In genomic region chr4:116491119-116491536, GRCm38 (mm10) we compare ENCODE assay signal across 7 mouse cellular contexts. TPM values are rescaled to one million over a fixed set of nuclear protein-coding genes. Genes with fewer than 3 reads are reported as not detected.
DNase-seq lines count a peak whose midpoint lies in the region; ATAC-seq and TF ChIP-seq lines count a peak whose summit lies in the region.

No protein-coding gene starts in this region.

- H3K36me3 ChIP-seq in neural tube, embryonic 15.5 days: no peaks in the 10 kb centered on the region
- H3K36me3 ChIP-seq in kidney, adult 2 months (ENCODE audit: control insufficient read depth, insufficient read depth, low read length): no peaks in the 10 kb centered on the region

- 68% methylated on average over 2 of the region's 2 CpGs for WGBS in neural tube, embryonic 15.5 days
- 51% methylated on average over 2 of the region's 2 CpGs for WGBS in kidney, adult 2 months

- H3K27me3 ChIP-seq in neural tube, embryonic 15.5 days (replicated peaks): no peaks in the 10 kb centered on the region
- H3K27me3 ChIP-seq in kidney, adult 2 months (replicated peaks; ENCODE audit: control insufficient read depth, insufficient read depth, low read length): no peaks in the 10 kb centered on the region

- no peak for TF ChIP-seq POLR2A in kidney, adult 2 months (IDR thresholded peaks at IDR 0.05; ENCODE audit: low read depth, low read length)

- H3K9ac ChIP-seq in neural tube, embryonic 15.5 days (replicated peaks): no peak overlapping the region

- no peak overlapping the region for H3K4me2 ChIP-seq in neural tube, embryonic 15.5 days

- ATAC-seq in neural tube, embryonic 15.5 days (ENCODE audit: low FRiP score): no peak
- ATAC-seq in megakaryocyte progenitor cell, adult 5-6 weeks (replicated peaks; ENCODE audit: poor library complexity): peak; percentile 85

- no peaks in the 10 kb centered on the region for H3K9me3 ChIP-seq in neural tube, embryonic 15.5 days (replicated peaks)

- TF ChIP-seq CTCF in kidney, adult 2 months (conservative IDR thresholded peaks at IDR 0.05; ENCODE audit: insufficient read depth, insufficient read length, low read depth, low read length): no peak
- TF ChIP-seq CTCF in gastrocnemius, adult 2 months (IDR thresholded peaks at IDR 0.05): no peak

- no peak for DNase-seq in neural tube, embryonic 10.5 days (ENCODE audit: extremely low spot score, low spot score)
- peak; percentile 42 to 58 for DNase-seq in heart, adult 18-20 months
- peak; percentile 62 for DNase-seq in kidney, adult 2 months
- no peak for DNase-seq in gastrocnemius, adult 2 months
- DNase-seq in retina, embryonic 14.5 days (ENCODE audit: low spot score): no peak

- H3K4me1 ChIP-seq in neural tube, embryonic 15.5 days: no peaks in the 10 kb centered on the region
- no peaks in the 10 kb centered on the region for H3K4me1 ChIP-seq in kidney, adult 2 months (ENCODE audit: control insufficient read depth, insufficient read depth, low read length)

- no peak overlapping the region for H3K4me3 ChIP-seq in neural tube, embryonic 15.5 days (replicated peaks)
- H3K4me3 ChIP-seq in kidney, adult 2 months (ENCODE audit: insufficient read depth, low read depth, low read length): no peak overlapping the region
- no peak overlapping the region for H3K4me3 ChIP-seq in gastrocnemius, adult 2 months

- 0 out of 2 replicates have a peak overlapping the region, but pooled peaks have one; percentile 5 for H3K27ac ChIP-seq in neural tube, embryonic 15.5 days (replicated peaks)
- no peak overlapping the region for H3K27ac ChIP-seq in kidney, adult 2 months (ENCODE audit: insufficient read depth, low read depth, low read length)
- no peak overlapping the region for H3K27ac ChIP-seq in gastrocnemius, adult 2 months

- intact Hi-C loops in gastrocnemius, adult 2 months (cut with DNase I): no loop called here

RNA-seq across cellular contexts. Expression of gene Ipp, which starts 16.2 kb away (rescaled TPM):
- 11.9 and 13.7 TPM in 2 replicates for polyA plus RNA-seq in neural tube, embryonic 15.5 days (2015; fragmentation: Nextera tagmentation; extraction: Ambion mirVana)
- total RNA-seq in heart, adult 18-20 months (2021): 10 to 100 TPM; 15.1 to 16.6 TPM
- polyA plus RNA-seq in kidney, adult 2 months (2012; rRNA removed): 3.6 and 5.2 TPM in 2 replicates
- 8.7 and 8.8 TPM in 2 replicates for total RNA-seq in megakaryocyte progenitor cell, adult 5-6 weeks (2015)
- total RNA-seq in megakaryocyte progenitor cell, adult 5-6 weeks (2017): 8.5 and 16.3 TPM in 2 replicates
- total RNA-seq in gastrocnemius, adult 2 months (2021): 10 to 100 TPM; 17.7 to 17.8 TPM

RNA-seq across cellular contexts. Expression of gene Mast2, which starts 27.1 kb away (rescaled TPM):
- 29.7 and 34.1 TPM in 2 replicates for polyA plus RNA-seq in neural tube, embryonic 15.5 days (2015; fragmentation: Nextera tagmentation; extraction: Ambion mirVana)
- 100 to 1,000 TPM; 105 to 111 TPM for total RNA-seq in heart, adult 18-20 months (2021)
- polyA plus RNA-seq in kidney, adult 2 months (2012; rRNA removed): 45.1 and 61.9 TPM in 2 replicates
- total RNA-seq in megakaryocyte progenitor cell, adult 5-6 weeks (2015): 15.2 and 19.6 TPM in 2 replicates
- total RNA-seq in megakaryocyte progenitor cell, adult 5-6 weeks (2017): 6.4 and 13.6 TPM in 2 replicates
- total RNA-seq in gastrocnemius, adult 2 months (2021): 10 to 100 TPM; 94.1 to 96.3 TPM

Comparison
In these comparisons a context has a peak if more than half of its experiments do, and no peak if none do; other contexts are left out.
1. DNase-seq: peak in heart, adult 18-20 months (2 of 2) and kidney, adult 2 months (single experiment); none in neural tube, embryonic 10.5 days (single experiment), gastrocnemius, adult 2 months (single experiment) and retina, embryonic 14.5 days (single experiment).
2. RNA of gene Mast2, which starts 27.1 kb away (total RNA-seq): 105 to 111 TPM in heart, adult 18-20 months and 94.1 to 96.3 TPM in gastrocnemius, adult 2 months; 6.4 to 19.6 TPM in megakaryocyte progenitor cell, adult 5-6 weeks; every median in the first group is over 4 times any median in the second.